Mouse (Mus musculus): ENCODE data around the gene Vmn1r217.
"Not testable (repeated sequence)": the region's sequence is repeated elsewhere in the genome, so short reads cannot be mapped to it uniquely, and the experiment has no call there.

DNA sequence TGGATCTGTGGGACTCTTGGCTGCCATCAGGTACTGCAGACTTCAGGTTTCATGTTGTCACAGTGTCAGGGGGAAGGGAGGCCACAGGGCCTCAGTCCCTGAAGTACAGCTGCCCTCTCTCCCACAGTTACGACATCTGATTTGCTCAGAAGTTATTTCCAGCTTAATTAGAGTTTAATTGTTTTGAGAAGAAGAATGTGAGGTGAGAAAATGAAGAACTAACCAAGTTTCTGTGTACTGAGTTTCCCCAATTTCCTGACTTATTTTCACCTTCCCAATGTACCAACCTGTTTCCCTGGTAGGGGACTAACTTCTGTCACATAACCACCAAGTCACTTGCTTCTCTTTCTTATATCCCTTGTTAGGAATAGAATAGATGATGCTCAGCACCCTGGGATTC is at the start of gene Vmn1r217:
- not testable (repeated sequence) for TF ChIP-seq CTCF (IDR thresholded peaks at IDR 0.05; ENCODE audit: control insufficient read depth, insufficient read depth, low read length); POLR2A (IDR thresholded peaks at IDR 0.05; ENCODE audit: borderline replicate concordance, control insufficient read depth, low read depth, low read length)

Measured in bone marrow, adult 2 months (tissue).